Mouse (Mus musculus) heart, embryonic 11.5 days (tissue): ENCODE results near the gene N4bp3. TPM values are rescaled to one million over a fixed set of nuclear protein-coding genes. Genes with fewer than 3 reads are reported as not detected.

Experiments
- ATAC-seq: fragments of 200-750 bp; cut with Nextera tagmentation; replicated peaks from 2 replicates; pipeline ENCODE4 v1.8.0; 2017; ENCODE audit warnings: moderate library complexity; ENCODE audit not compliant: insufficient number of reproducible peaks, low FRiP score, low TSS enrichment
- H3K27ac ChIP-seq: fragments of 300-500 bp; sonication (generic); 2 replicates; pipeline ENCODE4 v1.5.1; 2014; ENCODE audit warnings: mild to moderate bottlenecking, low read depth, low read length
- H3K27me3 ChIP-seq: fragments of 300-500 bp; sonication (generic); 2 replicates; pipeline ENCODE4 v1.6.1; 2014; ENCODE audit warnings: mild to moderate bottlenecking, low read length, mixed read lengths; ENCODE audit not compliant: control insufficient read depth, insufficient read depth
- H3K36me3 ChIP-seq: fragments of 300-500 bp; sonication (generic); 2 replicates; pipeline ENCODE4 v1.6.1; 2014; ENCODE audit warnings: mild to moderate bottlenecking, low read length, moderate library complexity, mixed read lengths; ENCODE audit not compliant: control insufficient read depth, insufficient read depth
- H3K4me1 ChIP-seq: fragments of 300-500 bp; sonication (generic); 2 replicates; pipeline ENCODE4 v1.6.1; 2014; ENCODE audit warnings: low read length; ENCODE audit not compliant: control insufficient read depth, insufficient read depth
- H3K4me2 ChIP-seq: fragments of 300-500 bp; sonication (generic); 2 replicates; pipeline ENCODE4 v1.6.1; 2014; ENCODE audit warnings: mild to moderate bottlenecking, moderate library complexity
- H3K4me3 ChIP-seq: fragments of 300-500 bp; sonication (generic); 2 replicates; pipeline ENCODE4 v1.5.1; 2014; ENCODE audit warnings: low read depth, low read length
- H3K9ac ChIP-seq: fragments of 300-500 bp; sonication (generic); 2 replicates; pipeline ENCODE4 v1.6.1; 2014; ENCODE audit warnings: mild to moderate bottlenecking, low read depth, low read length, moderate library complexity
- H3K9me3 ChIP-seq: fragments of 300-500 bp; sonication (generic); replicated peaks from 2 replicates; pipeline ENCODE4 v1.6.1; 2016; ENCODE audit warnings: low read length; ENCODE audit not compliant: control insufficient read depth
- WGBS: fragments of 180-500 bp; shearing (Covaris S2); extraction: QIAGEN DNeasy Blood & Tissue Kit; methylation state at CpG from one replicate; pipeline ENCODE4 v1.1.7; 2014; ENCODE audit not compliant: insufficient replicate concordance; 5-methylcytosine and 5-hydroxymethylcytosine counted together
- polyA plus RNA-seq: library from polyadenylated mRNA; unstranded; fragments of >200 nt; fragmentation: Nextera tagmentation; extraction: Ambion mirVana; gene quantifications from 2 replicates; pipeline ENCODE4 v1.2.1, GENCODE M21; 2014

N4bp3 gene
- polyA plus RNA-seq, 1 experiment from 2014 or later: 4.2 TPM

DNA sequence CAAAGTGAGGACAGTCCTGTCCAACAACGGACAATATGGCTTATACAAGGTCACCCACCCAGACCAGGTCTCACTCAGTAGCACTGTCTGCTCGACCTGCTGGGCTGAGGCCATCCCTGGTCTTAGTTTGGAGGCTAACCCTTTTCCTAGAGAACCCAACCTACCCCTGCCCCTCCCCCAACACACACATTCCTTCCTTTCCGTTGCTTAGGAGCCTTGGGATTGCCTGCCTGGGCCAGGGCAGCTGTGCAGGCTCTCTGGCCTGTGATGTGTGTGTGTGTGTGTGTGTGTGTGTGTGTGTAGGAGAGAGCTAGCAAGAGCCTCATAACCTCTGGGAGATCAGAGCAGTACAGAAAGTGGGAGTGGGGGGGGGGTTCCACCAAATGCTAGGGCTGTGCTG lies 2.1 kb downstream of the N4bp3 start:
- no peak for ATAC-seq
- Histone ChIP-seq H3K9ac (0 out of 2 replicates have a peak overlapping the region, but pooled peaks have one; percentile 54), H3K4me1 (peaks cover 26% of the 10 kb centered on the region)

DNA sequence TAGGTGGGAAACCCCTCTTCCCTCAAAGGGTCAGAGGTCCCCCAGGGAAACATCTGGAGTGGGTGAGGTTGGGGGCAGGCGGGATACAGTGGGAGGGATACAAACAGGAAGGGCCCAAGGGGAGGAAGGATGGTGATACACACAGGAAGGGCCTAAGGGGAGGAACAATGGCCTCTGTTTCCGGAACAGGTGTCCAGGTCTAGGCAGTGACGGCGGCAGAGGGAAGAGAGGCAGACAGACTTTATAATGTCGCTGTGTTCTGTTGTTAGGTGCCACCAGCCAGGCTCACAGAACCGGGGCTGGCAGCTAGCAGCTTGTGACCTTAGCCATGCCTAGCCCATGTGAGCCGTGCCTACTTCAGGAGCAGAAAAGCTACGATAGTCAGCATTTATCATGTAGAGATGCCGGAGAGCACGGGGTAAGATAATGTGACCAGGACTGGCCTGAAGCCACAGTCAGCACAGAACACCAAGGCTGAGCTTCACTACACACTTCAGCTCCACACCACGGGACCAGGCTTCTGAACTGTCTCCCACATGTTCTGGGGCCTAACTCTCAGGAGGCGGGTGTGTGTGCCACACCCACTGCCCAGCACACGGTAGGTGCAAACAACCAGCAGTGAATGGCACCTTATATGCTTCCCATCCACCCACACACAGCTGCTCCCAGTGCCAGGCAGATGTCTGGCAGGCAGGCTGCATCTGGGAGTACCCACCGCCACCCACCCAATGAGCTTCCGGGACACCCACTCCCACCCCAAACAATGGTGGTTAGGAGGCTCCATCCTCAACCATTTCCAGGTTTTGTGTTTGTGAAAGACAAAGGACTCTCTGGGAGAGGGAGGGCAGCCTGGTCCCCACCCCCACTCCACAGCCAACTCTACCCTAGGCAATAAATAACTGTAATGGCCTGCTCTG lies 3.6 kb downstream of the N4bp3 start:
- no peak overlapping the region for H3K9ac ChIP-seq
- peak overlapping the region; percentile 34 for H3K4me2 ChIP-seq
- peaks cover 3% of the 10 kb centered on the region for H3K36me3 ChIP-seq
- WGBS: 65% methylated on average over 15 of the region's 15 CpGs
- H3K4me1 ChIP-seq: peaks cover 34% of the 10 kb centered on the region
- H3K4me3 ChIP-seq: no peak overlapping the region
- ATAC-seq: no peak
- no peaks in the 10 kb centered on the region for H3K9me3 ChIP-seq
- H3K27ac ChIP-seq: peak overlapping the region; percentile 29
- peaks cover 9% of the 10 kb centered on the region; the same call in 1 of the 2 replicates for H3K27me3 ChIP-seq

More for the DNA sequence above, 2.1 kb downstream of the N4bp3 start:
- peaks cover 7% of the 10 kb centered on the region; the same call in 1 of the 2 replicates for H3K27me3 ChIP-seq
- no peak overlapping the region for H3K4me3 ChIP-seq
- no peaks in the 10 kb centered on the region for H3K9me3 ChIP-seq
- 25% methylated on average over 3 of the region's 3 CpGs for WGBS
- no peak overlapping the region for H3K27ac ChIP-seq
- peak overlapping the region; percentile 95 for H3K4me2 ChIP-seq
- peaks cover 3% of the 10 kb centered on the region for H3K36me3 ChIP-seq

DNA sequence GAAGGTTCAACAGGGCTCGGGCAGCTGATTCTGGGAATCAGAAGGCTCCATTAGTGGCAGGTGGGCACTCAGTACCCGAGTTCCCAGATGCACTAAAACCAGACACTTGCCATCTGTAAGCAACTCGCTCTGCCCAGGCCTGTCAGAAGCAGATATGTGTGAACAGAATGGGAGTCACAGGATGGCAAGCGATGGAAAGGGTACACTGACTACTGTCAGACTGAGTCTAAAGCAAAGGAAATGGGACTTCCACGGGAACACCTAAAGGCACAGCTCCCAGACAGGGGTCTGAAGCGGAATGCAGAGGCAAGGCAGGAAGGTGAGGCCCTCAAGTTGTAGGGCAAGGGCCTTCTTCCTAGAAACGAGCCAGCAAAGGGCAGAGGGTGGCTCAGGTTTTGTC lies 4.4 kb downstream of the N4bp3 start:
- Histone ChIP-seq H3K27me3 (peaks cover 6% of the 10 kb centered on the region; the same call in 1 of the 2 replicates), H3K4me3 (no peak overlapping the region), H3K27ac (no peak overlapping the region), H3K9ac (no peak overlapping the region), H3K4me2 (no peak overlapping the region), H3K9me3 (no peaks in the 10 kb centered on the region), H3K36me3 (peaks cover 3% of the 10 kb centered on the region), H3K4me1 (peaks cover 34% of the 10 kb centered on the region)
- 77% methylated on average over 7 of the region's 7 CpGs for WGBS
- ATAC-seq: no peak

DNA sequence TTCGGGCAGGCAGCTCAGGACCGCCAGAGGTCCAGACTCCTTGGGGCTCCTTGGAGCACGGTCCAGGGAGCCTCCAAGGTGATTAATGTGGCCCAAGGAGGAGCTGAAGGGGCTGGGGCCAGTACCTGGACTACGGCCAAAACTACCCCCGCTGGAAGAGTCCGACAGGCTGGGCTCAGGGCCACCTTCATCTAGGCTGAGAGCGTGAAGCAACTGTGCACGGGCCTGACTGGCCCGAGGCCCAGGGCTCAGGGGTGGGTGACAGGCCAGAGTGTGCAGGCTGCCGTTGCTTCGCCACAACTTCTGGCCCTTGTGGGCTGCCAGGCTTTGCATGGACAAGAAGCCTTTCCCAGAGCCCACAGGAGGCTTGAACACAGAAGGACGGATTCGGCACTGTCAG lies 5.3 kb downstream of the N4bp3 start:
- Histone ChIP-seq H3K4me1 (peaks cover 31% of the 10 kb centered on the region), H3K27ac (no peak overlapping the region), H3K9ac (no peak overlapping the region), H3K36me3 (peaks cover 3% of the 10 kb centered on the region), H3K4me2 (no peak overlapping the region), H3K9me3 (no peaks in the 10 kb centered on the region), H3K4me3 (no peak overlapping the region), H3K27me3 (peaks cover 6% of the 10 kb centered on the region; the same call in 1 of the 2 replicates)
- no peak for ATAC-seq
- WGBS: 87% methylated on average over 13 of the region's 13 CpGs

DNA sequence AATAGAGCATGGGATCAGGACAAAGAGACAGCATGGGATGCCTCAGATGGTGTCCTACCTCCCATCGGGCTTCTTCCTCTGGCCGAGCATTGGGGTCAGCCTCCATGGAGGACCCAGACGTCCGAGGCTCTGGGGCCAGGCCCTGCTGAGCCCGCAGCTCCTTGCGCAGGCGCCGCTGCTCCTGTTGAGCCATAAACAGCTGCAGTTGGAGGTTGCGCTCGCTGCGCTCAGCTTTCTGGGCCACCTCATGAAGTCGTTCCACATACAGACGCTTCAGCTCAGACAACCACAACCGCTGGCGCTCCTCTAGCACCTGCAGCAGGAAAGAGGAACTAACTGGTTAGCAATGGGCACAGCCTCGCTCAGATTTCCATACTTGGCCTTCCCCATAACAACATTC lies 6.4 kb downstream of the N4bp3 start:
- Histone ChIP-seq H3K4me3 (no peak overlapping the region), H3K4me2 (no peak overlapping the region), H3K27ac (no peak overlapping the region), H3K36me3 (peaks cover 3% of the 10 kb centered on the region), H3K9ac (no peak overlapping the region), H3K4me1 (peaks cover 22% of the 10 kb centered on the region), H3K27me3 (peaks cover 6% of the 10 kb centered on the region; the same call in 1 of the 2 replicates), H3K9me3 (no peaks in the 10 kb centered on the region)
- ATAC-seq: no peak
- WGBS: 67% methylated on average over 16 of the region's 16 CpGs

DNA sequence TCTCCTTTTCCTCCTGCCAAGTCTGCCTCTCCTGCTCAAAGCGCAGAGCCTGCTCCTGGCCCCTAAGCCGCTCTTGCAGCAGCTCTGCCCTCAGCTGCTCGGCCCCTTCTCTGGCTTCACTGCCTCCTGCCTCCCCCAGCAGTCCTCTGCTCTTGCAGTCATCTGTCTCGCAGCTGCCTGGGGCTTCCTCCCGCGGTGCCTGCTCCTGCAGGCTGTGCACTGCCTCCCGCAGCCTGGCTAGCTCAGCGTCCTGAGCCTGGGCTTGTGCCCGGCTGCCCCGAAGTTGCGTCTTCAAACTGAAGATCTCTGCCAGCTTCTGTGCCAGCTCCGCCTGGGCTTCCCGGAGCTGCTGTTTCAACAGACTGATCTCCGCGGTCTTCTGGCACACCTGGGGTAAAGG lies 6.9 kb downstream of the N4bp3 start:
- H3K4me1 ChIP-seq: peaks cover 17% of the 10 kb centered on the region
- H3K9me3 ChIP-seq: no peaks in the 10 kb centered on the region
- H3K4me3 ChIP-seq: no peak overlapping the region; the same call in 1 of the 2 replicates
- no peak for ATAC-seq
- H3K9ac ChIP-seq: peak overlapping the region; percentile 30; the same call in 1 of the 2 replicates
- H3K36me3 ChIP-seq: peaks cover 3% of the 10 kb centered on the region
- 39% methylated on average over 15 of the region's 15 CpGs for WGBS
- H3K4me2 ChIP-seq: peak overlapping the region; percentile 33; the same call in 1 of the 2 replicates
- H3K27ac ChIP-seq: no peak overlapping the region
- H3K27me3 ChIP-seq: peaks cover 4% of the 10 kb centered on the region; the same call in 1 of the 2 replicates

DNA sequence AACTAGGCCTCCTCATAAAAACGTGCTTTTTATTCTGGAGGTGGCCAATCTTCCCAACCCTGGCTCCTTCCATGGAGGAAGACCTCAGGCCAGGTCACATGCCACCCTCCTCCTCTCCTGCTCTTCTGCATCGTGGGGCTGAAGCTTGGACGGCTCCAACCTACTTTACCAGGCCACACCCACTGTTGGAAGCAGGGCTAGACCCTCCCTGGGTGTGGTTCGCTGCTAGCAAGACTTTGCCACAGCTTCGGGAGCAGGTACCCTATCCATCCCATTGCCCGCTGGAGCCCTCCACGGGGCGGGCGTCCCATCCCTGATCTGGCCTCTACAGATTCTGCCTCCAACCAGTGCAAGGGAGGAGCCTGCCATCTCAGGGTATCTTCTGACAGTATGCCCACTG lies 7.4 kb downstream of the N4bp3 start:
- no peak for ATAC-seq
- H3K9ac ChIP-seq: no peak overlapping the region
- H3K4me1 ChIP-seq: peaks cover 13% of the 10 kb centered on the region; the same call in 1 of the 2 replicates
- peaks cover 4% of the 10 kb centered on the region; the same call in 1 of the 2 replicates for H3K27me3 ChIP-seq
- H3K4me2 ChIP-seq: peak overlapping the region; percentile 33; the same call in 1 of the 2 replicates
- H3K4me3 ChIP-seq: no peak overlapping the region
- no peak overlapping the region for H3K27ac ChIP-seq
- WGBS: 55% methylated on average over 9 of the region's 9 CpGs
- H3K9me3 ChIP-seq: no peaks in the 10 kb centered on the region
- peaks cover 3% of the 10 kb centered on the region for H3K36me3 ChIP-seq

DNA sequence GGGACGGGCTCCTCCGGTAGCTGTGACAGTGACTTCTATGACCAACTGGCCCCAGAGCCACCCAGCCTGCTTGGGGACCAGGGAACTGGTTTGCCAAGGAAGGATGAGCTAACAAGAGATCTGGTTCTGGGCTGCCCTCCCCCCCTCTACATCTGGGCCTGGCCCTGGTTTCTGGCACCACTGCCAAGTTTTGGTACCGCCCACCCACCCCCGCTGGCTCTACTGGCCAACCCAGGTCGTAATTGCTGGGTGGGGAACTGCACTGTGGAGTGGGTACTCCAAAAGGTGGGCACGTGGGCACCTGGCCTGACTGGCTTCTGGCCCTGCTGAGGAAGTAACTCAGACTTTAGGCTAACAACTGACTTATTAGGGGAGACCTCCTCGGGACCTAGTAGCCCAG lies 9.9 kb downstream of the N4bp3 start:
- 72% methylated on average over 7 of the region's 7 CpGs for WGBS

More for the DNA sequence above, 9.9 kb downstream of the N4bp3 start:
- Histone ChIP-seq H3K27me3 (peaks cover 4% of the 10 kb centered on the region; the same call in 1 of the 2 replicates), H3K4me2 (no peak overlapping the region), H3K36me3 (peaks cover 3% of the 10 kb centered on the region), H3K4me3 (no peak overlapping the region), H3K27ac (no peak overlapping the region), H3K9ac (no peak overlapping the region), H3K9me3 (no peaks in the 10 kb centered on the region), H3K4me1 (peaks cover 14% of the 10 kb centered on the region; the same call in 1 of the 2 replicates)
- ATAC-seq: no peak
